30 mouse cellular contexts compared by ENCODE assay signal in genomic region chr6:61127238-61127637, GRCm38 (mm10). TPM values are rescaled to one million over a fixed set of nuclear protein-coding genes. Genes with fewer than 3 reads are reported as not detected.
A peak's percentile ranks its signal among the peaks of the same experiment; 100 is the strongest.
DNase-seq lines count a peak whose midpoint lies in the region; ATAC-seq and TF ChIP-seq lines count a peak whose summit lies in the region.
"Had no signal": no experiment of that assay in that cellular context is flagged by ENCODE, and none has a peak within 500 bp of the region (broad histone marks: within the 10 kb centered on the region; RNA-seq: fewer than 3 reads in every experiment).

No protein-coding gene starts in this region.

- peak; percentile 40; the same call in 1 of the 2 replicates for ATAC-seq in intestine, embryonic 16.5 days
- no peak for ATAC-seq in intestine, embryonic 15.5 days
- peak; percentile 29 for ATAC-seq in common myeloid progenitor, adult 5-6 weeks (replicated peaks; ENCODE audit: low read depth, poor library complexity, severe bottlenecking)
- ATAC-seq in heart, embryonic 11.5 days (replicated peaks; ENCODE audit: insufficient number of reproducible peaks, low FRiP score, low TSS enrichment) = no peak
- ATAC-seq: activated CD4-positive, CD25-positive, alpha-beta regulatory T cell, adult 4 months; CD4-positive, CD25-positive, alpha-beta regulatory T cell, adult 4 months; forebrain, embryonic 14.5 days; forebrain, embryonic 16.5 days; Patski had no signal

- no peak overlapping the region for H3K4me2 ChIP-seq in intestine, embryonic 16.5 days (ENCODE audit: low read depth, low read length)
- H3K4me2 ChIP-seq in intestine, embryonic 15.5 days (replicated peaks) = no peak overlapping the region
- no peak overlapping the region for H3K4me2 ChIP-seq in heart, embryonic 11.5 days
- H3K4me2 ChIP-seq: embryonic facial prominence, embryonic 13.5 days; embryonic facial prominence, embryonic 15.5 days; forebrain, embryonic 12.5 days had no signal

- no peak for TF ChIP-seq CTCF in small intestine, adult 2 months (IDR thresholded peaks at IDR 0.05; ENCODE audit: extremely low read depth, insufficient read length, insufficient replicate concordance, low read depth, low read length)

- no peak overlapping the region for H3K4me3 ChIP-seq in intestine, embryonic 16.5 days (ENCODE audit: low read length)
- no peak overlapping the region for H3K4me3 ChIP-seq in intestine, embryonic 15.5 days (replicated peaks)
- no peak overlapping the region for H3K4me3 ChIP-seq in small intestine, adult 2 months (ENCODE audit: low read depth, low read length)
- no peak overlapping the region for H3K4me3 ChIP-seq in heart, embryonic 11.5 days (ENCODE audit: low read depth, low read length)
- H3K4me3 ChIP-seq: embryonic facial prominence, embryonic 13.5 days; embryonic facial prominence, embryonic 15.5 days; erythroblast, embryonic 14.5 days; forebrain, embryonic 10.5 days; forebrain, embryonic 12.5 days had no signal

- peak; percentile 59 for DNase-seq in R1 (ENCODE audit: low read depth, low spot score)
- no peak for DNase-seq in embryo, embryonic 9.5 days (ENCODE audit: extremely low spot score)
- no peak for DNase-seq in adrenal gland, postnatal 4 days (ENCODE audit: low spot score in 2 of 2)
- DNase-seq: adrenal gland, adult 2 months; adrenal gland, postnatal 10 days; adrenal gland, postnatal 36 days; B cell, adult 2 months; cerebellum, adult 11 months; cerebellum, adult 18-20 months; cerebellum, adult 8-10 months; cerebellum, adult 9-11 months; cerebellum, postnatal 14 days; cerebellum, postnatal 36 days had no signal

- no peak overlapping the region for H3K27ac ChIP-seq in intestine, embryonic 16.5 days (ENCODE audit: low read length)
- no peak overlapping the region for H3K27ac ChIP-seq in intestine, embryonic 15.5 days
- peak overlapping the region; percentile 51 for H3K27ac ChIP-seq in small intestine, adult 2 months (ENCODE audit: insufficient read depth, low read depth, low read length)
- H3K27ac ChIP-seq in heart, embryonic 11.5 days (ENCODE audit: low read depth, low read length) = no peak overlapping the region
- H3K27ac ChIP-seq: embryonic facial prominence, embryonic 13.5 days; embryonic facial prominence, embryonic 15.5 days; forebrain, embryonic 10.5 days; forebrain, embryonic 12.5 days had no signal

- H3K9ac ChIP-seq in intestine, embryonic 16.5 days (ENCODE audit: low read depth, low read length) = no peak overlapping the region
- no peak overlapping the region for H3K9ac ChIP-seq in intestine, embryonic 15.5 days
- no peak overlapping the region for H3K9ac ChIP-seq in heart, embryonic 11.5 days (ENCODE audit: low read depth, low read length)
- H3K9ac ChIP-seq: embryonic facial prominence, embryonic 13.5 days; embryonic facial prominence, embryonic 15.5 days; forebrain, embryonic 12.5 days had no signal

- H3K27me3 ChIP-seq in intestine, embryonic 16.5 days (replicated peaks; ENCODE audit: control insufficient read depth, insufficient read depth, low read length) = no peaks in the 10 kb centered on the region
- H3K27me3 ChIP-seq in intestine, embryonic 15.5 days (replicated peaks) = no peaks in the 10 kb centered on the region
- H3K27me3 ChIP-seq in small intestine, adult 2 months (ENCODE audit: control insufficient read depth, insufficient read depth, low read length) = no peaks in the 10 kb centered on the region
- no peaks in the 10 kb centered on the region for H3K27me3 ChIP-seq in heart, embryonic 11.5 days (ENCODE audit: control insufficient read depth, insufficient read depth, low read length)
- H3K27me3 ChIP-seq: CH12.LX; embryonic facial prominence, embryonic 13.5 days; embryonic facial prominence, embryonic 15.5 days; forebrain, embryonic 12.5 days; Patski had no signal

- peaks cover 3% of the 10 kb centered on the region; the same call in 1 of the 2 replicates for H3K4me1 ChIP-seq in intestine, embryonic 16.5 days (ENCODE audit: control insufficient read depth, insufficient read depth, low read length)
- no peaks in the 10 kb centered on the region for H3K4me1 ChIP-seq in intestine, embryonic 15.5 days (replicated peaks)
- peaks cover 9% of the 10 kb centered on the region; the same call in 1 of the 2 replicates for H3K4me1 ChIP-seq in small intestine, adult 2 months (ENCODE audit: control insufficient read depth, insufficient read depth, insufficient read length, low read length)
- no peaks in the 10 kb centered on the region for H3K4me1 ChIP-seq in heart, embryonic 11.5 days (ENCODE audit: control insufficient read depth, insufficient read depth, low read length)
- H3K4me1 ChIP-seq: embryonic facial prominence, embryonic 13.5 days; embryonic facial prominence, embryonic 15.5 days had no signal

- WGBS in intestine, embryonic 16.5 days = 79% methylated on average over 1 of the region's 1 CpGs
- 71% methylated on average over 1 of the region's 1 CpGs for WGBS in intestine, embryonic 15.5 days
- 67% methylated on average over 1 of the region's 1 CpGs for WGBS in small intestine, adult 2 months
- 74% methylated on average over 1 of the region's 1 CpGs for WGBS in heart, embryonic 11.5 days (ENCODE audit: insufficient replicate concordance)

- no peaks in the 10 kb centered on the region for H3K36me3 ChIP-seq in intestine, embryonic 16.5 days (ENCODE audit: control insufficient read depth, insufficient read depth, low read length)
- H3K36me3 ChIP-seq in intestine, embryonic 15.5 days = no peaks in the 10 kb centered on the region
- no peaks in the 10 kb centered on the region for H3K36me3 ChIP-seq in small intestine, adult 2 months (ENCODE audit: control insufficient read depth, insufficient read depth, low read length)
- no peaks in the 10 kb centered on the region for H3K36me3 ChIP-seq in heart, embryonic 11.5 days (ENCODE audit: control insufficient read depth, insufficient read depth, low read length)
- H3K36me3 ChIP-seq: embryonic facial prominence, embryonic 13.5 days; embryonic facial prominence, embryonic 15.5 days; forebrain, embryonic 10.5 days; forebrain, embryonic 12.5 days had no signal

- no peak for TF ChIP-seq POLR2A in small intestine, adult 2 months (IDR thresholded peaks at IDR 0.05; ENCODE audit: low read depth, low read length)

- no peaks in the 10 kb centered on the region for H3K9me3 ChIP-seq in intestine, embryonic 16.5 days (ENCODE audit: control insufficient read depth, low read length)
- H3K9me3 ChIP-seq in intestine, embryonic 15.5 days = no peaks in the 10 kb centered on the region
- H3K9me3 ChIP-seq in heart, embryonic 11.5 days (replicated peaks; ENCODE audit: control insufficient read depth, low read length) = no peaks in the 10 kb centered on the region
- H3K9me3 ChIP-seq: embryonic facial prominence, embryonic 13.5 days; embryonic facial prominence, embryonic 15.5 days; forebrain, embryonic 10.5 days; forebrain, embryonic 12.5 days had no signal

RNA-seq across cellular contexts. Expression of gene Ccser1, which starts 52.9 kb away (rescaled TPM):
- 3.6 and 3.8 TPM in 2 replicates for polyA plus RNA-seq in intestine, embryonic 16.5 days (2015; fragmentation: Nextera tagmentation; extraction: Ambion mirVana)
- polyA plus RNA-seq in intestine, embryonic 15.5 days (2015; fragmentation: Nextera tagmentation; extraction: Ambion mirVana) = 4.9 and 5.6 TPM in 2 replicates
- total RNA-seq in common myeloid progenitor, adult 5-6 weeks (2017) = 1.1 and 5.2 TPM in 2 replicates
- polyA plus RNA-seq in small intestine, adult 2 months (2012; rRNA removed) = 1.1 and 2.4 TPM in 2 replicates
- total RNA-seq in adrenal gland, postnatal 4 days (2021) = 10 to 100 TPM in 1 of 2 experiments, 1 to 10 TPM in 1; 6.9 to 14.3 TPM
- 1.6 and 2.0 TPM in 2 replicates for polyA plus RNA-seq in heart, embryonic 11.5 days (2014; fragmentation: Nextera tagmentation; extraction: Ambion mirVana)
- total RNA-seq: CH12.LX, MEL had no signal
- polyA plus RNA-seq: erythroblast, embryonic 14.5 days had no signal

Comparison
In these comparisons a context has a peak if more than half of its experiments do, and no peak if none do; other contexts are left out.
1. ATAC-seq: peak in intestine, embryonic 16.5 days (single experiment) and common myeloid progenitor, adult 5-6 weeks (single experiment); none in intestine, embryonic 15.5 days (single experiment) and heart, embryonic 11.5 days (single experiment).